Mouse (Mus musculus) adrenal gland, postnatal 4 days (tissue): ENCODE results near the gene Mroh2b. TPM values are rescaled to one million over a fixed set of nuclear protein-coding genes. Genes with fewer than 3 reads are reported as not detected.

Experiments
- DNase-seq, 2 experiments: peaks; one replicate each; pipeline ENCODE4 v3.0.0; 2021 to 2022; ENCODE audit warnings: low spot score in 2 of 2, mixed read lengths in 2 of 2
- long read RNA-seq, 2 experiments: library from polyadenylated mRNA; stranded (forward); transcript quantifications; one replicate each; pipeline ENCODE4 v2.0.0; 2021
- total RNA-seq, 2 experiments: library from RNA; stranded (reverse); gene quantifications; 2 replicates each; pipeline ENCODE4 v1.2.3; 2021

Gene Mroh2b
- not detected for total RNA-seq
- long read RNA-seq, experiment 1, result 0 reads
- long read RNA-seq, experiment 2, result 0 reads

- no peak for DNase-seq
Measured at GRCm38 (mm10) chr15:4898437-4898836, at the start of gene Mroh2b. Mroh2b (plus strand) TSS chr15:4898737.

- no peak for DNase-seq
Measured at GRCm38 (mm10) chr15:4850015-4850414, 48.5 kb upstream of the Mroh2b start.

GRCm38 (mm10) chr15:4894962-4895361 is 3.6 kb upstream of the Mroh2b start:
- no peak for DNase-seq

GRCm38 (mm10) chr15:4934731-4935130 is 36.2 kb downstream of the Mroh2b start:
- no peak for DNase-seq

GRCm38 (mm10) chr15:4973355-4973754 is 74.8 kb downstream of the Mroh2b start:
- DNase-seq, result no peak

- DNase-seq, result no peak
Measured at GRCm38 (mm10) chr15:5002903-5003302, 104.4 kb downstream of the Mroh2b start.

GRCm38 (mm10) chr15:5003503-5004196 is 105.1 kb downstream of the Mroh2b start:
- DNase-seq, result no peak

GRCm38 (mm10) chr15:5009644-5010107 is 111.1 kb downstream of the Mroh2b start:
- DNase-seq, result no peak

Other genes starting within 250 kb of the Mroh2b start
- 1 to 10 TPM; 3.7 to 4.5 TPM for gene C6, start 171.6 kb upstream of the Mroh2b start, total RNA-seq
- 10 to 100 TPM; 13.3 to 13.8 TPM for gene C7, start 165.0 kb downstream of the Mroh2b start, total RNA-seq
- gene Card6, start 209.8 kb downstream of the Mroh2b start, total RNA-seq, result 1 to 10 TPM; 6.6 to 8.6 TPM
- 100 to 1,000 TPM; 526 to 531 TPM for gene Rpl37, start 217.9 kb downstream of the Mroh2b start, total RNA-seq
- 10 to 100 TPM; 31.2 to 32.2 TPM for gene Prkaa1, start 245.1 kb downstream of the Mroh2b start, total RNA-seq